ENCODE assay signal across 10 mouse cellular contexts in the genomic region with DNA sequence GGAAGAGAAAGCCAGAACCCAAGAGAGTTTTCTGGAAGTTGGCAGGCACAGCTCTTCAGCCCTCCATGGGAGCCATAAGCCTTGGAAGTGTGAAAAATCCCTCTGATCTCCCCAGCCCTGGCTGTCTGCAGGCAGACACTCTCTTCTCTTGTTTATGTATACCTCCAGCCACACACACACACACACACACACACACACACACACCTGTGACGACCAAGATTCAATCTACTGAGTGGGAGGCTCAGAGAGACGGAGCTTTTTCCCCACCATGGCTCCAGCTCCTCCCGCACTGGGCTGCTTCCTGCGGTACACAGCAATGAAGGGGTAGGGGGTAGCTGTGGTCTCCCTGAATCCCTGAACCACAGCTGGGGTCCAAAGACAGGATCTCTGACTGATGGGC. TPM values are rescaled to one million over a fixed set of nuclear protein-coding genes. Genes with fewer than 3 reads are reported as not detected.
DNase-seq lines count a peak whose midpoint lies in the region; ATAC-seq and TF ChIP-seq lines count a peak whose summit lies in the region.
"Had no signal": no experiment of that assay in that cellular context is flagged by ENCODE, and none has a peak within 500 bp of the region (broad histone marks: within the 10 kb centered on the region; RNA-seq: fewer than 3 reads in every experiment).

No protein-coding gene starts in this region.

- H3K9me3 ChIP-seq in hindbrain, embryonic 14.5 days (ENCODE audit: control insufficient read depth, low read length): no peaks in the 10 kb centered on the region
- no peaks in the 10 kb centered on the region for H3K9me3 ChIP-seq in midbrain, embryonic 12.5 days
- H3K9me3 ChIP-seq: megakaryocyte, embryonic 14.5 days had no signal

- TF ChIP-seq POLR2A in heart, adult 2 months (IDR thresholded peaks at IDR 0.05; ENCODE audit: insufficient read depth, low read depth, low read length): no peak

- H3K27ac ChIP-seq in heart, adult 2 months: no peak overlapping the region; the same call in 1 of the 2 replicates
- H3K27ac ChIP-seq in brown adipose tissue, adult 24 weeks (replicated peaks; ENCODE audit: low read depth, low read length): no peak overlapping the region
- H3K27ac ChIP-seq in hindbrain, embryonic 14.5 days: peak overlapping the region; percentile 81
- 0 out of 2 replicates have a peak overlapping the region, but pooled peaks have one; percentile 4 for H3K27ac ChIP-seq in midbrain, embryonic 12.5 days (replicated peaks)

- DNase-seq in heart, adult 2 months: no peak
- DNase-seq in heart, adult 9 months (ENCODE audit: low spot score in 2 of 2): no peak
- DNase-seq in hindbrain, embryonic 14.5 days (ENCODE audit: low spot score): no peak
- DNase-seq in embryo, embryonic 11 days: no peak
- DNase-seq in frontal cortex, adult 2 months (ENCODE audit: extremely low spot score in 1 of 2, low spot score in 1 of 2): no peak
- no peak for DNase-seq in right cerebral cortex, postnatal 4 days
- DNase-seq: adrenal gland, adult 2 months had no signal

- WGBS in heart, adult 2 months: 40% methylated on average over 4 of the region's 4 CpGs
- WGBS in hindbrain, embryonic 14.5 days: 28% methylated on average over 4 of the region's 4 CpGs
- WGBS in midbrain, embryonic 12.5 days: 72% methylated on average over 4 of the region's 4 CpGs

- H3K4me3 ChIP-seq in heart, adult 2 months: no peak overlapping the region
- H3K4me3 ChIP-seq in brown adipose tissue, adult 24 weeks (ENCODE audit: insufficient read depth, low read depth, low read length): peak overlapping the region; percentile 37
- peak overlapping the region; percentile 63 for H3K4me3 ChIP-seq in hindbrain, embryonic 14.5 days (replicated peaks; ENCODE audit: low read length)
- peak overlapping the region; percentile 62; the same call in 1 of the 2 replicates for H3K4me3 ChIP-seq in midbrain, embryonic 12.5 days
- H3K4me3 ChIP-seq: megakaryocyte, embryonic 14.5 days had no signal

- peaks cover 8% of the 10 kb centered on the region; the same call in 1 of the 2 replicates for H3K79me2 ChIP-seq in heart, adult 2 months (replicated peaks; ENCODE audit: control insufficient read depth, insufficient read depth, low read length)

- no peak for TF ChIP-seq EP300 in heart, adult 2 months (IDR thresholded peaks at IDR 0.05; ENCODE audit: insufficient read depth, low read depth, low read length)

- H3K36me3 ChIP-seq in heart, adult 2 months (ENCODE audit: control insufficient read depth, insufficient read depth, low read length): no peaks in the 10 kb centered on the region; the same call in 1 of the 2 replicates
- no peaks in the 10 kb centered on the region for H3K36me3 ChIP-seq in hindbrain, embryonic 14.5 days (replicated peaks; ENCODE audit: control insufficient read depth, insufficient read depth)
- no peaks in the 10 kb centered on the region for H3K36me3 ChIP-seq in midbrain, embryonic 12.5 days

- no peak for ATAC-seq in hindbrain, embryonic 14.5 days (ENCODE audit: low FRiP score)
- ATAC-seq in midbrain, embryonic 12.5 days (ENCODE audit: low FRiP score, low read depth): no peak

- TF ChIP-seq CTCF in heart, adult 2 months (IDR thresholded peaks at IDR 0.05): no peak

- intact Hi-C loops in heart, adult 2 months (cut with DNase I): loop anchor here (5.0 kb wide), 2 partner anchors 36 to 39 kb away; no protein-coding TSS in a partner anchor

- no peaks in the 10 kb centered on the region for H3K27me3 ChIP-seq in heart, adult 2 months (ENCODE audit: control insufficient read depth, insufficient read depth, low read length)
- H3K27me3 ChIP-seq in hindbrain, embryonic 14.5 days (ENCODE audit: control insufficient read depth, insufficient read depth, low read length): no peaks in the 10 kb centered on the region
- peaks cover 34% of the 10 kb centered on the region for H3K27me3 ChIP-seq in midbrain, embryonic 12.5 days

- peak overlapping the region; percentile 18; the same call in 1 of the 2 replicates for H3K9ac ChIP-seq in heart, adult 2 months (ENCODE audit: low read depth, low read length)
- peak overlapping the region; percentile 34; the same call in 1 of the 2 replicates for H3K9ac ChIP-seq in hindbrain, embryonic 14.5 days
- H3K9ac ChIP-seq in midbrain, embryonic 12.5 days (replicated peaks): peak overlapping the region; percentile 26; the same call in 1 of the 2 replicates

- H3K4me2 ChIP-seq in hindbrain, embryonic 14.5 days (replicated peaks): peak overlapping the region; percentile 99
- H3K4me2 ChIP-seq in midbrain, embryonic 12.5 days (replicated peaks): peak overlapping the region; percentile 93

- H3K4me1 ChIP-seq in heart, adult 2 months (ENCODE audit: control insufficient read depth, insufficient read depth, low read length): peaks cover 16% of the 10 kb centered on the region
- peaks cover 26% of the 10 kb centered on the region for H3K4me1 ChIP-seq in brown adipose tissue, adult 24 weeks (ENCODE audit: control insufficient read depth, insufficient read depth, insufficient read length, low read length)
- H3K4me1 ChIP-seq in hindbrain, embryonic 14.5 days (replicated peaks; ENCODE audit: control insufficient read depth, insufficient read depth, low read length): peaks cover 32% of the 10 kb centered on the region
- peaks cover 44% of the 10 kb centered on the region for H3K4me1 ChIP-seq in midbrain, embryonic 12.5 days

RNA-seq across cellular contexts. Expression of a gene that starts 2.4 kb away (rescaled TPM):
- 10 to 100 TPM; 33.5 TPM for total RNA-seq in heart, adult 2 months (2021)
- 27.3 and 39.4 TPM in 2 replicates for polyA plus RNA-seq in heart, adult 2 months (2012; rRNA removed)
- 29.0 and 42.1 TPM in 2 replicates for polyA plus RNA-seq in brown adipose tissue, adult 24 weeks (2012; ENCODE audit: insufficient read depth, insufficient read length, missing spikeins)
- polyA plus RNA-seq in hindbrain, embryonic 14.5 days (2014; fragmentation: Nextera tagmentation; extraction: Ambion mirVana): 18.5 and 19.0 TPM in 2 replicates
- 17.7 and 20.7 TPM in 2 replicates for polyA plus RNA-seq in midbrain, embryonic 12.5 days (2016; fragmentation: Nextera tagmentation; extraction: Ambion mirVana)
- 46.0 and 46.3 TPM in 2 replicates for polyA plus RNA-seq in frontal cortex, adult 2 months (2012; rRNA removed)

Comparison
In these comparisons a context has a peak if more than half of its experiments do, and no peak if none do; other contexts are left out.
1. H3K27ac ChIP-seq: peak in hindbrain, embryonic 14.5 days (single experiment) and midbrain, embryonic 12.5 days (single experiment); none in heart, adult 2 months (single experiment) and brown adipose tissue, adult 24 weeks (single experiment).
2. Peak in every context shown above with its lines, with median percentiles within 50 percentile points of each other: H3K9ac ChIP-seq.